Mouse (Mus musculus): Measurements from ENCODE around the gene Id4. TPM values are rescaled to one million over a fixed set of nuclear protein-coding genes. Genes with fewer than 3 reads are reported as not detected.
A peak's percentile ranks its signal among the peaks of the same experiment; 100 is the strongest.

Id4 gene
- polyA plus RNA-seq, 1 experiment from 2014 or later, result 0.67 TPM

DNA sequence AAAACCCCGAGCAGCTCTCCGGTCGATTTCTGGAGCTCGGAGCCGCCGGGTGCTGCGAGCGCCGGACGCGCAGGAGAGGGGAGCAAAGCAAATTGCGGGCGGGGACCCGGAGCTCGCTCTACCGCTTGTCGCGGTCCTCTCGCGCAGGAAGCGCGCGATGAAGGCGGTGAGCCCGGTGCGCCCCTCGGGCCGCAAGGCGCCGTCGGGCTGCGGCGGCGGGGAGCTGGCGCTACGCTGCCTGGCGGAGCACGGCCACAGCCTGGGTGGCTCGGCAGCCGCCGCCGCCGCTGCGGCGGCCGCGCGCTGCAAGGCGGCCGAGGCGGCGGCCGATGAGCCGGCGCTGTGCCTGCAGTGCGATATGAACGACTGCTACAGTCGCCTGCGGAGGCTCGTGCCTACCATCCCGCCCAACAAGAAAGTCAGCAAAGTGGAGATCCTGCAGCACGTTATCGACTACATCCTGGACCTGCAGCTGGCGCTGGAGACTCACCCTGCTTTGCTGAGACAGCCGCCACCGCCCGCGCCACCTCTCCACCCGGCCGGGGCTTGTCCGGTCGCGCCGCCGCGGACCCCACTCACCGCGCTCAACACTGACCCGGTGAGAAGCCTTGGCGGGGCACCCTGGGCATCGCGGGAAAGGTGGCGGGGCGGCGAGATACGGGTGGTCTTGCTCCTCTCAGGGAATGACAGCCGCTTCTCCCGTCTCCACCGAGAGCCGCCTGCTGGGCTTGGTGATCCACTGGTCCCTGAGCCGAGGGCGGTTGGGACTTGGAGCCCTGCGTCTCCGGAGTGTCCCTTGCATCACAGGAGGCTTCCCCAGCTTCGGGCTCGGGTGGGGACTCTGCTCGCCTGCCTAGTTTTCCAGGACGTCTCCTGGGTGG lies 553 bp downstream of the Id4 start:
- H3K9ac ChIP-seq, result peak overlapping the region; percentile 12; the same call in 1 of the 2 replicates
- H3K4me3 ChIP-seq, result peak overlapping the region; percentile 55
- peaks cover 64% of the 10 kb centered on the region for H3K27me3 ChIP-seq (replicated peaks)
- no peak overlapping the region for H3K27ac ChIP-seq
- H3K4me1 ChIP-seq, result peaks cover 14% of the 10 kb centered on the region; the same call in 1 of the 2 replicates
- under 1% methylated on average over 90 of the region's 98 CpGs for WGBS (ENCODE audit: insufficient replicate concordance)
- H3K36me3 ChIP-seq, result no peaks in the 10 kb centered on the region
- ATAC-seq, result 0 out of 2 replicates have a peak, but pooled peaks have one; percentile 16
- H3K9me3 ChIP-seq (replicated peaks), result no peaks in the 10 kb centered on the region
- H3K4me2 ChIP-seq, result peak overlapping the region; percentile 76

DNA sequence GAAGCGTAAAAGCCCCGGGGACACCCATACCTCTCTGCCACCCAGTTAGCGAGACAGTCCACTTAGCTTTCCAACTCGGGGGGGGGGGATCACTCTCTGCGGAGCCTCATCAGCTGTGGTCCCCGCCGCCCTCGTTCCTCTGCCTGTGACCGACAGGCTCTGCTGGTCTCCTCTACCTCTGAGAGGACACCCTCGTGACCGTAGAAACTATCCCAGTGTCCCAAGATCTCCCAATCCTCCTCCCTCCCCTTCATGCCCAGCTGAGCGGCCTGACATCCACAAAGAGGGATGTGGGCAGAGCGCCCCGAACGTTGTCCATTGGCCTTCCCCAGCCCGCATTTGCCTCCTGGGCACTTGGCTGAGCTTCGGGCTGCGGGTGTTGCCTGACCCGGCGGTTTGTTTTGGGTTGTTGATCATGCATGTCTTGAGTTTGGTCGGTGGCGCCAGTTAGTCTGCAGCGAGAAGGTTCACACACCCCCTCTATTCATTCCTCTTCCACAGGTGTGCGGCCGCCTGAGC lies 1.5 kb downstream of the Id4 start:
- Histone ChIP-seq H3K27ac (no peak overlapping the region), H3K4me3 (peak overlapping the region; percentile 55), H3K4me1 (peaks cover 14% of the 10 kb centered on the region; the same call in 1 of the 2 replicates), H3K27me3 (replicated peaks) (peaks cover 64% of the 10 kb centered on the region), H3K9ac (no peak overlapping the region), H3K4me2 (peak overlapping the region; percentile 76), H3K36me3 (no peaks in the 10 kb centered on the region), H3K9me3 (replicated peaks) (no peaks in the 10 kb centered on the region)
- 3% methylated on average over 25 of the region's 25 CpGs for WGBS (ENCODE audit: insufficient replicate concordance)
- no peak for ATAC-seq

DNA sequence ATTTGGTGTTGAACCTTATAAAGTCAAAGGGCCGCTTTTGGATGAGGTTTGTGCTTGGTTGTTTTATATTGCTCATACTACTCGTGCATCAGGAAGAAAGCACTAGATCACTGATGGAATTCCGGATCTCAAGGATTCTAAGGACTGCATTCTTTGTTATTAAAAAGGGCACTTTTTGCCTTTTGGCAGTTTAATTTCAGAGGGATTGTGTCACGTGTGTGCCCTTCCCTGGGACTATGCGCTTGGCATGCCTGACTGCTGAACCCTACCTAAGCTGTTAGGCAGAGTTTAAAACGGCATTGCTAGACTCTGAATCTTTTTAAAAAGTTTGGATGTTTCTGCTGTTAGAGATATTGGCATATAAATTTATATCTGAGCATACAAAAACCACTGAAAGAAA lies 4.0 kb downstream of the Id4 start:
- Histone ChIP-seq H3K27me3 (replicated peaks) (peaks cover 52% of the 10 kb centered on the region), H3K9me3 (replicated peaks) (no peaks in the 10 kb centered on the region), H3K4me3 (no peak overlapping the region), H3K27ac (no peak overlapping the region), H3K36me3 (no peaks in the 10 kb centered on the region), H3K9ac (no peak overlapping the region), H3K4me2 (no peak overlapping the region), H3K4me1 (peaks cover 14% of the 10 kb centered on the region; the same call in 1 of the 2 replicates)
- 61% methylated on average over 6 of the region's 6 CpGs for WGBS (ENCODE audit: insufficient replicate concordance)
- ATAC-seq, result no peak

DNA sequence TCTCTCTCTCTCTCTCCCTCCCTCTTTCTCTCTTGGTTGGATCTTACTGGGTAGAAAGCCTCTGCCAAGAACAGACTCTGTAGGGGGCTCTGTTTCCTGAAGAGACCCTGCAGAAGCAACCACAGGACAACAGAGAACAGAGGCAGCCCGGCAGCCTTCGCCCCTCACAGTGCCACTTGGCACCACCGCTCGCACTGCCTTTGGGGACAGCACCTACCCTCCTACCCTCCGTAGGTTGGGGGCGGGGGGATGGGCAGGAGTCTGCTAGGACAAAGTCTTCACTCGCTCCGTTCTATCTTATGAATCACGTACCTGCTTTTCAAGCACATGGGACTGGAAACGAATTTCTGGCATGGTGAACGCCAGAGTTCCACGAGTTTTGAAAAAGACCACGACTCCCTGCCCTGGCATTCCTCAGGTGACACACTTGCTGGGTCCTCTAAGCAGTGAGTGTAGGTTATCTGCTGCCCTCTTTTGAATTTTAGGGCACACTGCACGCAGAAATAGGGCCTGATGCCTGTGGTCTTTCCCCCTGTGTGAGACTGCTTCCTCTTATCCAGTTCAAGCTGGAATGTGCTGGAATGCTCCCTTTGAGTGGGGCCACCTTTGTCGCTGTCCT lies 12.5 kb downstream of the Id4 start:
- H3K9me3 ChIP-seq (replicated peaks), result no peaks in the 10 kb centered on the region
- H3K4me2 ChIP-seq, result peak overlapping the region; percentile 43
- ATAC-seq, result no peak
- no peak overlapping the region for H3K9ac ChIP-seq
- no peaks in the 10 kb centered on the region for H3K4me1 ChIP-seq
- H3K27me3 ChIP-seq (replicated peaks), result 0 out of 2 replicates have a peak, but pooled peaks cover 4% of the 10 kb centered on the region
- no peaks in the 10 kb centered on the region for H3K36me3 ChIP-seq
- H3K4me3 ChIP-seq, result no peak overlapping the region
- H3K27ac ChIP-seq, result no peak overlapping the region
- 2% methylated on average over 15 of the region's 15 CpGs for WGBS (ENCODE audit: insufficient replicate concordance)

DNA sequence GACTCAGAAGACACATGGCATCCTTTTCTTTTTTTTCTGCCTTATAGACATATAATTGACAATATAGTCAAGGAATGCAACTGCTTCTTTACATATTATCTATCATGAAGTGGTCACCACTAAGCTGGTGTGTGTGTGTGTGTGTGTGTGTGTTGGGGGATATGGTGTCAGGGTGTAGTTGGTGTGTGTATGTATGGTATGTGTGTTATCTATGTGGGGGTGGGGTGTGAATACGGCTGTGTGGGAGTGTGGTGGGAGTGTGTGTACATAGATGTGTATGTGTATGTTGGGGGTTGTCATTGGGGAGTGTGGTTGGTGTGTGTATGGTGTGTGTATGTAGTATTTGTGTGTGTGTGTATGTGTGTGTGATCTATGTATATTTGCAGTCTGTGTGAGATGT lies 13.1 kb downstream of the Id4 start:
- 0 out of 2 replicates have a peak, but pooled peaks cover 2% of the 10 kb centered on the region for H3K27me3 ChIP-seq (replicated peaks)
- H3K9ac ChIP-seq, result no peak overlapping the region
- 65% methylated on average over 1 of the region's 1 CpGs for WGBS (ENCODE audit: insufficient replicate concordance)
- H3K4me3 ChIP-seq, result no peak overlapping the region
- H3K4me2 ChIP-seq, result no peak overlapping the region
- no peak for ATAC-seq
- H3K9me3 ChIP-seq (replicated peaks), result no peaks in the 10 kb centered on the region
- H3K36me3 ChIP-seq, result no peaks in the 10 kb centered on the region
- H3K27ac ChIP-seq, result no peak overlapping the region
- H3K4me1 ChIP-seq, result no peaks in the 10 kb centered on the region

DNA sequence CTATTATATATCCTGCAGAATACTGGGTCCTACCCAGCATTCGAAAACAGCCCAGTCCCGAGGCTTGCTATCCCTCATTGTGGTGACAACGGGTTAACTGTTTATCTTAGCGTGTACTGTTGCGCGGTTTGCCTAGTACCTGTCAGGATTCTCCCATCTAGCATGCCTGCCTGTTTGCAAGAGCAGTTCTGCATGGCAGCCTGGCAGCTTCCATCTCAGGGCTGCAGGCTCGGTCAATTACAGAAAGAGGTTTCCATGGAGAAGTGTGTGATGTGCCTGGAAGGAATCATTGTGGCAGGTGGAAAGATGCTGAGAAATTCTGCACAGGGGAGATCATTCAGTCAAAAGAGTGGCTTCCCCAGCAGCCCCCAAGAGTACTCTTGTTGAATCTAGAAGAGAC lies 16.0 kb downstream of the Id4 start:
- Histone ChIP-seq H3K4me1 (no peaks in the 10 kb centered on the region), H3K4me3 (no peak overlapping the region), H3K4me2 (no peak overlapping the region), H3K27ac (no peak overlapping the region), H3K9ac (no peak overlapping the region), H3K9me3 (replicated peaks) (no peaks in the 10 kb centered on the region), H3K36me3 (no peaks in the 10 kb centered on the region), H3K27me3 (replicated peaks) (no peaks in the 10 kb centered on the region)
- 76% methylated on average over 7 of the region's 7 CpGs for whole genome bisulfite sequencing (ENCODE audit: insufficient replicate concordance)
- no peak for ATAC-seq

DNA sequence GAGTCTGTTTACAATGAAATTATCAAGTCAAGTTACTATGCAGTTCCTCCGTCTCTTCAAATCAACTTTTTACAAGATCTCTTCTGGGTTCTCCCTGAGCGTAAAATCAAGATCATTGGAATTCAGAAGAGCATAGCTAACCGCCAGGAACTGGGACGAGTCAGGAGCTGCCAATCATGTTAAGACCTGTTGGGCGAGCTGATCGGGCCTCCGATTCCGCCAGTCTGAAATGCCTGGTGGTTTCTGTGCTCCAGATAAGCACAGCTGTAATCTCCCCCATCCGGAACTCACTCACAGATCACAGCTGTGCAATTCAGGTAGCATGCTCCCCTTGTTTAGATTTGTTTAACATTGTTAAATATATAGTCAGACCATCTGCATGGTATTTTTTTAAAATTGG lies 23.4 kb downstream of the Id4 start:
- no peak for ATAC-seq
- H3K36me3 ChIP-seq, result no peaks in the 10 kb centered on the region
- H3K9me3 ChIP-seq (replicated peaks), result no peaks in the 10 kb centered on the region
- no peak overlapping the region for H3K4me3 ChIP-seq
- H3K27me3 ChIP-seq (replicated peaks), result no peaks in the 10 kb centered on the region
- H3K4me1 ChIP-seq, result no peaks in the 10 kb centered on the region
- no peak overlapping the region for H3K4me2 ChIP-seq
- WGBS (ENCODE audit: insufficient replicate concordance), result 59% methylated on average over 9 of the region's 9 CpGs
- H3K27ac ChIP-seq, result no peak overlapping the region
- H3K9ac ChIP-seq, result no peak overlapping the region

DNA sequence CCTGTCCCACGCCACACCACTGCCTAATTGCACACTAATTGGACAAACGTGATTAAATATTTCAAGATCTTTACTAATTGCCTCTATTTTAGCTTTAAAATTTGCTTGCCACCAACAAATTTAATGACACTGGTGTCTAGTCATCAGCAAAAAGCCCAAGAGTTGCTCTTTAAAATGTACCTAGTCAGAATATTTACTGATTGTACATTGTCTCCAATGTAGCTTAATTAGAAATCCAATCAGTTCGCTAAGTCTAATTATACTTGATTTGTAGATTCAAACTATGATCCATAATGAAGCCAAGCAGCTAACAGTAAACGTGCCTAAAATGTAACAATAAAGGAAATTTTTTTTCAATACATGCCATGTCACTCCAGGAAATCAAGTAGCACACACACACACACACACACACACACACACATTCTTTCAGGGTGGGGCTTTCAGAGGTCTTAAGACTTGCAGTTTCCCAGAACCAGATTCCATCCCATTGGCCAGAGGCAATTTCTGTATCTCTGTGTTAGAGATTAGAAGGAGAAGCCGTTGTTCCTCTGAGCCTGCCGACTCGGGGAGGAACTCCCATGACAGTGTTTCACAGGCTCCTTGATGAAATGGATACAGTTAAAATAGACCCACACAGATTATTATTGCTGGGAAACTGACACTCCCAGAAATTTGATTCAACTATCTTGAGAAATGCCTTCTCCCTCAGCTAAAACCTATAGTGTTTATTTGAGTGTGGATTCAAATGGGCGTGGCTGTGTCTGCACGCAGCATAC lies 24.1 kb downstream of the Id4 start:
- Histone ChIP-seq H3K9me3 (replicated peaks) (no peaks in the 10 kb centered on the region), H3K9ac (no peak overlapping the region), H3K36me3 (no peaks in the 10 kb centered on the region), H3K4me3 (no peak overlapping the region), H3K4me2 (no peak overlapping the region), H3K27me3 (replicated peaks) (no peaks in the 10 kb centered on the region), H3K4me1 (no peaks in the 10 kb centered on the region), H3K27ac (no peak overlapping the region)
- ATAC-seq, result no peak
- WGBS (ENCODE audit: insufficient replicate concordance), result 57% methylated on average over 9 of the region's 9 CpGs

DNA sequence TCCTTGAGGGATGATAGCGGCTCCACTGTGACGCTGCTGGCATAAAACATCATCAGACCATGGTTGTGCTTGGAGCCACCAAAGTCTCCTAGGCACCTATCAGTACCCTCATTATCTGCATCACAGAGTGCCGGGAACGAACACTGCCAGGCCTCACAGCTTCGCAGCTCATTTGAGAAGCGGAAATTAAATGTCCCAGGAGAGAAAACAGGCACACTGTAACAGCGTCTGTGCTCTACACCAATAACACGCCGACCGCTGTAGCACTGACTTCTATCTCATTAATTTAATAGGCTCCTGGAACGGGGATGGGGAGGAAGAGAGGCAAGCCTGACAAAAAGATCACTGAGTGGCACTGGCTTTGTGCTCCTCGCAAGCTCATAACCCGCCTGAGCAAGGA lies 29.4 kb downstream of the Id4 start:
- Histone ChIP-seq H3K36me3 (no peaks in the 10 kb centered on the region), H3K4me2 (no peak overlapping the region), H3K9ac (no peak overlapping the region), H3K27me3 (replicated peaks) (no peaks in the 10 kb centered on the region), H3K4me3 (no peak overlapping the region), H3K27ac (no peak overlapping the region), H3K9me3 (replicated peaks) (no peaks in the 10 kb centered on the region), H3K4me1 (no peaks in the 10 kb centered on the region)
- no peak for ATAC-seq
- 52% methylated on average over 13 of the region's 13 CpGs for WGBS (ENCODE audit: insufficient replicate concordance)

DNA sequence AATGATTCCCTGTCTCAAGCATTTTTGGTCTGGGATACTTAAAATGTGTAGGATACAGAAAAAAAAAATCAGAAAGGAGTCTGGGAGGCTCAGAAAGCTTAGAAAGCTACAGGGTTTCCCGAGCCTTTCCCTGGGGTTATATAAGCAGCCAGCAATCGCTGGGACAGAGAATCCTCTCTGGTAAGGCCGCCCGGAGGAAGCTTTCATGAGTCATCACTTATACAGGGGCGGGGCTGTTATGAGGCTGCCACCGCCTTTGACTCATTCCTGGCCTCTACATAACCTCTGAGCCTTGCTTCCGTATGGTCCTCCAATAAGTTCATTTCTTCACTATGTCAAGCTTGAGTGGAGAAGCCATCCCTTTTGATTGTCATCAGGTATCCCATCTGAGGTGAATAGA lies 53.5 kb downstream of the Id4 start:
- ATAC-seq, result no peak
- H3K4me3 ChIP-seq, result no peak overlapping the region
- H3K4me2 ChIP-seq, result no peak overlapping the region
- H3K9me3 ChIP-seq (replicated peaks), result no peaks in the 10 kb centered on the region
- 40% methylated on average over 7 of the region's 7 CpGs for WGBS (ENCODE audit: insufficient replicate concordance)
- no peaks in the 10 kb centered on the region for H3K36me3 ChIP-seq
- 0 out of 2 replicates have a peak, but pooled peaks cover 4% of the 10 kb centered on the region for H3K4me1 ChIP-seq
- no peak overlapping the region for H3K9ac ChIP-seq
- H3K27ac ChIP-seq, result no peak overlapping the region
- no peaks in the 10 kb centered on the region for H3K27me3 ChIP-seq (replicated peaks)
